Mouse (Mus musculus) gastrocnemius, postnatal 10 days (tissue): Measurements from ENCODE around the gene Olfr53. TPM values are rescaled to one million over a fixed set of nuclear protein-coding genes. Genes with fewer than 3 reads are reported as not detected.
"Not testable (repeated sequence)": the region's sequence is repeated elsewhere in the genome, so short reads cannot be mapped to it uniquely, and the experiment has no call there.

Experiments used
- DNase-seq: peaks from one replicate; pipeline ENCODE4 v3.0.0; 2021; ENCODE audit warnings: mixed read lengths
- long read RNA-seq, 2 experiments: library from polyadenylated mRNA; stranded (forward); transcript quantifications; one replicate each; pipeline ENCODE4 v2.0.0; 2021
- total RNA-seq, 2 experiments: library from RNA; stranded (reverse); gene quantifications; 2 replicates each; pipeline ENCODE4 v1.2.3; 2021

Gene Olfr53
- not detected for total RNA-seq
- long read RNA-seq, experiment 1, result 0 reads
- long read RNA-seq, experiment 2, result 0 reads

DNA sequence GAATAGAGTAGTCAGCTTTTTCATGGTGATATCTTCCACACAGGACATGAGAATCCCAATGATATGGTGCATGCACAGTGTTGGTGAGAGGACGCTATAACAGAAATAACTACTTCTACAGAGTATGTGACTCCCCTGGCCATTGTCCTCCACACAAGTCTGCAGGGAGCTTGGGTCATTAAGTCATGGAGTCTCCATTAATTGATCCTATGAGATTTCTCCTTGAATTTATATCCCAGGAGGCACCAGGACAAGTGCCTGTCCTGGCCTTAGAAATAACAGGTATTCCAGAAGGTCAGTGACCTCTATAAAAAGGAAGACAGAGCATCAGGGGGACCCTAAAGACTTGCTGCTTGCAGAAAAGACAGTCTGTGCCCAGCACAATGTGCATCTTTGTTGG, at the start of gene Olfr53:
Gene Olfr53 (plus strand): TSS at position 301 of the 400 bp plus-strand sequence.
- no peak for DNase-seq

DNA sequence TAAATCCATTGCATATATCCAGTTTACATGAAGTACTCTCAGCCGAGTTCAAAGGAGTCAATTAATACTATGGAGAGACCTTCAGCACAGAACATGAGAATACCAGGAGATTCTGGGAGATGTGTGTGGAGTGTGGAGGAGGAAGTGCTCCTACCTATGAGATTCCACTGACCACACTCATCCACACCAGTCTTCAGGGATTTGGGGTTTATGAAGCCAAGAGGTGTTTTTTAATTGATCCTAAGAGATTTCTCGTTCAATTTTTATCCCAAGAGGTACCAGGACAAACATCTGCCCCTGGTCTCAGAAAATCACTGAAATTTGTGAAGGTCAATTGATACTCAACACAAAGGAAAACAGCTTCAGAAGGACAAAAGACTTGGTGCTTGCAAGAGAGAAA, 45.3 kb upstream of the Olfr53 start, which contains the start of gene Olfr46:
Gene Olfr46 (plus strand): TSS at position 301 of the 400 bp plus-strand sequence.
- DNase-seq, result not testable (repeated sequence)

GRCm38 (mm10) chr7:140628670-140629069, 17.6 kb upstream of the Olfr53 start, which contains the start of gene Olfr61:
Gene Olfr61 (plus strand): TSS chr7:140628970.
- not testable (repeated sequence) for DNase-seq

GRCm38 (mm10) chr7:140630559-140630958, 15.7 kb upstream of the Olfr53 start:
- no peak for DNase-seq

- no peak for DNase-seq
These were observed 13.4 kb downstream of the Olfr53 start, which contains the start of gene Olfr539 for GRCm38 (mm10) chr7:140659630-140660029. Gene Olfr539 (plus strand): TSS chr7:140659930.

DNA sequence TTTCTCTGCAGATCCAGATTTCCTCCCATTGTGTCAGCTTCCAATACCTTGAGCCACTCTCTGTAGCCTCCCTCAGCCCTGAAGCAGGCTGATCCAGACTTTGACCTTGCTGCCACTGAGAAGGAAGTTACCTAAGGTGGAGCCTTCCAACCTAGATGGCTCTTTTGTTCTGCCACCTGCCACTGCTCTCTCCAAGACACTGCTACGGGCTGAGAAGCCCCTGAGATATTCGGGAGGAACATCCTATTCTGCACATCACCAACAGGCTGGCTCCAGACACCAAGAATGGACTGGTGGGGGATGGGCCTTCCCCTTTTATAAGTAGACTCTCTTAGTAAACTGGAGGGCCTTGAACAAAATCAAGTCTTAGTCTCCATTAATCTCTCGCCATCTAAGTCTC, 24.4 kb downstream of the Olfr53 start:
- DNase-seq, result not testable (repeated sequence)

- DNase-seq, result no peak
These were observed 29.6 kb downstream of the Olfr53 start for GRCm38 (mm10) chr7:140675863-140676262.

DNA sequence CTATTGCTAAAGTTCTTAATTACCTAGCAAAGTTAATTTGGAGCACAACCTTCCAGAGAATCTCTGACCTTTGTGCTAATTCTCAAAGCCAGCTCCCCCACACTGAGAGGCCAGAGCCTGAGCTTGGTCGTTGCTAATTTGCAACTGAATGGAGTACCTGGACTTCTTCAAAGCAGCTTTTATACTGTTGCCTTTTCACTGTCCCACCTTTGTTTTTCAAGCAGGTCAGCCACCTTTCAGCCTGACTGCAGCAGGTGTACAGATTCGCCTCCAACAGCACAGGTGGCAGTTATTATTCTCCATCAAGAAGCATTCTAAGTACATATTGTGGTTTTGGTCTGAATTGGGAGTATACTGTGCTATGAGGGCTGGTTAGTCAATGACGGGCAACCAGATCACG, 33.3 kb downstream of the Olfr53 start:
- DNase-seq, result not testable (repeated sequence)

- no peak for DNase-seq
These were observed 35.4 kb downstream of the Olfr53 start, which contains the start of gene Olfr45 for GRCm38 (mm10) chr7:140681651-140682050. Gene Olfr45 (plus strand): TSS chr7:140681951.

DNA sequence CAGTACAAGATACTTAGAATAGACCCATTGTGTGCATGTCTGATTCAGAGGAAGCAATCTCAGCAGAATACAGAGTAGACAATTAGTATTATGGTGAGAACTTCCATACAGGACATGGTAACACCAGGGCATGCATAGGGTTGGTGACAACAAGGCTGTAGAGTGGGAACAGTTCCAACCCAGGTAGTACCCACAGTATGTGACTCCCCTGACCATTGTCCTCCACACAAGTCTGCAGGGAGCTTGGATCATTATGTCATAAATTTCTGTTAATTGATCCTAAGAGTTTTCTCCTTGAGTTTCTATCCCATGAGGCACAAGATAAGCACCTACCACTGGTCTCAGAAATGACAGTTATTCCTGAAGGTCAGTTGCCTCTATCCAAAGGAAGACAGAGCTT, 50.7 kb downstream of the Olfr53 start, which contains the start of gene Olfr541:
Gene Olfr541 (plus strand): TSS at position 301 of the 400 bp plus-strand sequence.
- no peak for DNase-seq

Other genes starting within 250 kb of the Olfr53 start
- gene Olfr531, start 243.5 kb upstream of the Olfr53 start, total RNA-seq, result not detected
- gene Olfr532, start 224.8 kb upstream of the Olfr53 start, total RNA-seq, result not detected
- gene Olfr533, start 183.1 kb upstream of the Olfr53 start, total RNA-seq, result not detected
- gene Olfr535, start 162.2 kb upstream of the Olfr53 start, total RNA-seq, result not detected
- gene Olfr536, start 139.1 kb upstream of the Olfr53 start, total RNA-seq, result not detected
- gene Olfr538, start 78.6 kb upstream of the Olfr53 start, total RNA-seq, result not detected
- not detected for gene Olfr46, start 45.2 kb upstream of the Olfr53 start, total RNA-seq
- gene Olfr61, start 17.5 kb upstream of the Olfr53 start, total RNA-seq, result not detected
- gene Olfr539, start 13.5 kb downstream of the Olfr53 start, total RNA-seq, result not detected
- not detected for gene Olfr45, start 35.5 kb downstream of the Olfr53 start, total RNA-seq
- not detected for gene Olfr541, start 50.8 kb downstream of the Olfr53 start, total RNA-seq
- 1 to 10 TPM in 1 of 2 experiments, under 1 TPM in 1; 0.19 to 1.3 TPM for gene Cyp2e1, start 117.3 kb downstream of the Olfr53 start, total RNA-seq
- not detected for gene Syce1, start 141.4 kb downstream of the Olfr53 start, total RNA-seq
- gene Zfp941, start 175.7 kb downstream of the Olfr53 start, total RNA-seq, result under 1 TPM; 0.12 to 0.16 TPM
- gene Urah, start 188.6 kb downstream of the Olfr53 start, total RNA-seq, result not detected
- gene Scgb1c1, start 199.1 kb downstream of the Olfr53 start, total RNA-seq, result not detected
- not detected for gene Odf3, start 201.4 kb downstream of the Olfr53 start, total RNA-seq
- gene Gm45785, start 209.9 kb downstream of the Olfr53 start, total RNA-seq, result not detected
- 10 to 100 TPM; 19.4 to 27.7 TPM for gene Ric8a, start 210.5 kb downstream of the Olfr53 start, total RNA-seq
- 10 to 100 TPM; 12.3 to 13.6 TPM for gene Bet1l, start 211.1 kb downstream of the Olfr53 start, total RNA-seq
- gene Psmd13, start 235.5 kb downstream of the Olfr53 start, total RNA-seq, result 100 to 1,000 TPM; 104 to 105 TPM
- gene Sirt3, start 235.9 kb downstream of the Olfr53 start, total RNA-seq, result 10 to 100 TPM; 16.3 to 19.1 TPM